Mouse (Mus musculus) G1E (cell line): ENCODE measurements around the gene Tomm40.

ENCODE experiments used
- CTCF ChIP-seq: IDR thresholded peaks from 2 replicates; pipeline ENCODE4 v1.5.1; 2012; ENCODE audit warnings: low read depth, low read length, inconsistent platforms, mixed read lengths
- GATA1 ChIP-seq: IDR thresholded peaks from 2 replicates; pipeline ENCODE4 v1.6.1; 2012; ENCODE audit warnings: borderline replicate concordance, low read length, inconsistent platforms, mixed read lengths
- POLR2AphosphoS5 ChIP-seq: IDR thresholded peaks from 2 replicates; pipeline ENCODE4 v1.6.1; 2012; ENCODE audit warnings: low read depth, low read length, inconsistent platforms; ENCODE audit not compliant: insufficient replicate concordance
- TAL1 ChIP-seq: conservative IDR thresholded peaks from 2 replicates; pipeline ENCODE4 v1.6.1; 2012; ENCODE audit warnings: low read depth, low read length, inconsistent platforms, mixed read lengths

GRCm38 (mm10) chr7:19685374-19685773 is 29.9 kb downstream of the Tomm40 start:
- no peak for TF ChIP-seq CTCF
- TF ChIP-seq GATA1: no peak
- TF ChIP-seq TAL1: no peak
- TF ChIP-seq POLR2AphosphoS5: no peak
